Mouse (Mus musculus) intestine, postnatal 0 days (tissue): Measurements from ENCODE around the gene Rps7. TPM values are rescaled to one million over a fixed set of nuclear protein-coding genes. Genes with fewer than 3 reads are reported as not detected.

ENCODE experiments used
- ATAC-seq: fragments of 200-750 bp; cut with Nextera tagmentation; 2 replicates; pipeline ENCODE4 v1.8.0; 2017; ENCODE audit warnings: mild to moderate bottlenecking, moderate TSS enrichment, moderate library complexity
- H3K27ac ChIP-seq: fragments of 300-500 bp; sonication (generic); 2 replicates; pipeline ENCODE4 v1.5.1; 2014; ENCODE audit warnings: mild to moderate bottlenecking, low read depth, low read length, moderate library complexity
- H3K27me3 ChIP-seq: fragments of 300-500 bp; sonication (generic); replicated peaks from 2 replicates; pipeline ENCODE4 v1.6.1; 2014; ENCODE audit warnings: low read length, mixed read lengths; ENCODE audit not compliant: control insufficient read depth, insufficient read depth
- H3K36me3 ChIP-seq: fragments of 300-500 bp; sonication (generic); 2 replicates; pipeline ENCODE4 v1.6.1; 2014; ENCODE audit warnings: mild to moderate bottlenecking, moderate library complexity; ENCODE audit not compliant: control insufficient read depth, insufficient read depth
- H3K4me1 ChIP-seq: fragments of 300-500 bp; sonication (generic); replicated peaks from 2 replicates; pipeline ENCODE4 v1.6.1; 2014; ENCODE audit warnings: antibody characterized with exemption, low read length, mixed read lengths; ENCODE audit not compliant: control insufficient read depth, insufficient read depth
- H3K4me2 ChIP-seq: fragments of 300-500 bp; sonication (generic); replicated peaks from 2 replicates; pipeline ENCODE4 v1.6.1; 2014; ENCODE audit warnings: low read depth, mild to moderate bottlenecking, moderate library complexity
- H3K4me3 ChIP-seq: fragments of 300-500 bp; sonication (generic); 2 replicates; pipeline ENCODE4 v1.5.1; 2014; ENCODE audit warnings: low read depth, low read length
- H3K9ac ChIP-seq: fragments of 300-500 bp; sonication (generic); 2 replicates; pipeline ENCODE4 v1.6.1; 2014; ENCODE audit warnings: mild to moderate bottlenecking, low read depth, low read length
- H3K9me3 ChIP-seq: fragments of 300-500 bp; sonication (generic); 2 replicates; pipeline ENCODE4 v1.6.1; 2016; ENCODE audit warnings: mixed run types; ENCODE audit not compliant: control insufficient read depth
- CTCF ChIP-seq: sonication (generic); IDR thresholded peaks from 2 replicates; pipeline ENCODE4 v1.5.1; 2016; ENCODE audit warnings: low read depth, mild to moderate bottlenecking, control low read depth, antibody characterized with exemption, moderate library complexity
- WGBS: fragments of 180-500 bp; shearing (Covaris S2); extraction: QIAGEN DNeasy Blood & Tissue Kit; methylation state at CpG from one replicate; pipeline ENCODE4 v1.1.7; 2014; 5-methylcytosine and 5-hydroxymethylcytosine counted together
- polyA plus RNA-seq: library from polyadenylated mRNA; unstranded; fragments of >200 nt; fragmentation: Nextera tagmentation; extraction: Ambion mirVana; gene quantifications from 2 replicates; pipeline ENCODE4 v1.2.1, GENCODE M21; 2015

Gene Rps7
- polyA plus RNA-seq, 1 experiment from 2014 or later, result 486 TPM

GRCm38 (mm10) chr12:28667287-28667686 lies 31.5 kb upstream of the Rps7 start:
- no peak overlapping the region for H3K4me2 ChIP-seq
- WGBS, result 10% methylated on average over 8 of the region's 8 CpGs
- no peak overlapping the region for H3K9ac ChIP-seq
- ATAC-seq, result no peak
- H3K4me1 ChIP-seq, result no peaks in the 10 kb centered on the region
- H3K9me3 ChIP-seq, result no peaks in the 10 kb centered on the region
- no peaks in the 10 kb centered on the region for H3K36me3 ChIP-seq
- no peaks in the 10 kb centered on the region for H3K27me3 ChIP-seq
- no peak overlapping the region for H3K4me3 ChIP-seq
- TF ChIP-seq CTCF, result no peak
- no peak overlapping the region for H3K27ac ChIP-seq

- no peak for TF ChIP-seq CTCF
- Histone ChIP-seq H3K4me3 (no peak overlapping the region), H3K27ac (no peak overlapping the region), H3K27me3 (no peaks in the 10 kb centered on the region), H3K9me3 (no peaks in the 10 kb centered on the region), H3K9ac (no peak overlapping the region), H3K36me3 (no peaks in the 10 kb centered on the region), H3K4me1 (no peaks in the 10 kb centered on the region), H3K4me2 (no peak overlapping the region)
- 49% methylated on average over 4 of the region's 4 CpGs for WGBS
- ATAC-seq, result no peak
Measured at GRCm38 (mm10) chr12:28666734-28667133, 31.0 kb upstream of the Rps7 start.

DNA sequence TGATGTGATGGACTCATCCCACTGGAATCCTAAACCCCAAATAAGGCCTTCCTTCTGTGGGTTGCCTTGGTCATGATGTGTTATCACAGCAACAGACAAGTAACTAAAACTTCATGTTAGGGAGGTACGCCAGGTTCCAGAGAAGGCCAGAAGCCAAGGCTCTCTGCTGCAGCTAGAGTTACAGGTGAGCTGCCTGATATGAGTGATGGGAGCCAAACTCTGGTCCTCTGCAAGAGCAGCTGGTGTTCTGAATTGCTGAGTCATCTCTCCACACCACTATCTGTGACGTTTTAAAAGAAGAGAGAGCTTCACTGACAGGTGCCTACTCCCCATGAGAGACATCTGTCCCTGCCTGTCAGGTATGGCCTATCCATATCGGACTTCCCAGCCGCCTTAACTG lies 26.9 kb upstream of the Rps7 start:
- H3K4me3 ChIP-seq, result no peak overlapping the region
- no peak overlapping the region for H3K9ac ChIP-seq
- H3K27me3 ChIP-seq, result no peaks in the 10 kb centered on the region
- no peak for TF ChIP-seq CTCF
- WGBS, result 83% methylated on average over 4 of the region's 4 CpGs
- H3K4me1 ChIP-seq, result no peaks in the 10 kb centered on the region
- H3K4me2 ChIP-seq, result no peak overlapping the region
- no peak for ATAC-seq
- peaks cover 26% of the 10 kb centered on the region for H3K36me3 ChIP-seq
- H3K9me3 ChIP-seq, result no peaks in the 10 kb centered on the region
- no peak overlapping the region for H3K27ac ChIP-seq

GRCm38 (mm10) chr12:28649141-28650110 lies 13.7 kb upstream of the Rps7 start, which contains the start of gene Rnaseh1:
Gene Rnaseh1 (plus strand): TSS chr12:28649602.
- peak within 1 kb of the TSS; percentile 95 for H3K4me3 ChIP-seq
- peaks cover 11% of the 10 kb centered on the region; the same call in 1 of the 2 replicates for H3K36me3 ChIP-seq
- H3K9ac ChIP-seq, result peak within 1 kb of the TSS; percentile 72
- WGBS, result 2% methylated on average over 52 of the region's 52 CpGs
- H3K27me3 ChIP-seq, result no peaks in the 10 kb centered on the region
- H3K4me1 ChIP-seq, result peaks cover 7% of the 10 kb centered on the region; the same call in 1 of the 2 replicates
- no peak for TF ChIP-seq CTCF
- H3K4me2 ChIP-seq, result peak within 1 kb of the TSS; percentile 77
- H3K9me3 ChIP-seq, result no peaks in the 10 kb centered on the region
- no peak within 1 kb of the TSS; the same call in 1 of the 2 replicates for H3K27ac ChIP-seq
- peak; percentile 95 for ATAC-seq

GRCm38 (mm10) chr12:28638778-28639177 lies 3.0 kb upstream of the Rps7 start:
- no peaks in the 10 kb centered on the region for H3K27me3 ChIP-seq
- peaks cover 2% of the 10 kb centered on the region; the same call in 1 of the 2 replicates for H3K36me3 ChIP-seq
- WGBS, result 65% methylated on average over 2 of the region's 2 CpGs
- peak; percentile 49 for TF ChIP-seq CTCF
- H3K4me1 ChIP-seq, result no peaks in the 10 kb centered on the region
- no peak overlapping the region for H3K27ac ChIP-seq
- H3K9me3 ChIP-seq, result no peaks in the 10 kb centered on the region
- no peak overlapping the region for H3K4me2 ChIP-seq
- no peak overlapping the region for H3K9ac ChIP-seq
- H3K4me3 ChIP-seq, result no peak overlapping the region
- ATAC-seq, result no peak

DNA sequence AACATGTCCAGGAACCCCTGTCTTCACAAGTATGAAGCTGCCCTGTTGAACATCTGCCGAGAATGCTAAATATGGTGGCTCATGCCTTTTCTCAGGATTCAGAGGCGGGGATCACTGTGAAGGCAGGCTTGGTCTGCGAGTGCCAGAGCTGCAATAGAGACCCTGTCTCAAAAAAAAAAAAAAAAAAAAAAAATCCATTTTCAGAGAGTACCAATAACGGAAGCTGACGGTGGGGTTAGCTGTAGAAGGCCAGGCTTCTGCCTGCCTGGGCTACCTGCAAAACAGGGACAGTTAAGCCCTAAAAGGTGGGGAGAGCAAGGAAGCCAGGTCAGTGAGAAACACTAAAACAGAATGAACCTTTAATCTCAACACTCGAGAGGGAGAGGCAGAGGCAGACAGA lies 790 bp upstream of the Rps7 start:
- Histone ChIP-seq H3K36me3 (peaks cover 25% of the 10 kb centered on the region), H3K9me3 (no peaks in the 10 kb centered on the region), H3K4me3 (peak overlapping the region; percentile 78), H3K4me2 (peak overlapping the region; percentile 66), H3K27me3 (no peaks in the 10 kb centered on the region), H3K4me1 (no peaks in the 10 kb centered on the region), H3K27ac (no peak overlapping the region), H3K9ac (peak overlapping the region; percentile 98; the same call in 1 of the 2 replicates)
- TF ChIP-seq CTCF, result no peak
- no peak for ATAC-seq
- 90% methylated on average over 6 of the region's 6 CpGs for WGBS
